Mouse (Mus musculus) bone marrow, adult 2 months (tissue): ENCODE results near the gene Wdr60. TPM values are rescaled to one million over a fixed set of nuclear protein-coding genes. Genes with fewer than 3 reads are reported as not detected.

ENCODE experiments used
- H3K27ac ChIP-seq: fragments of 200-500 bp; 2 replicates; pipeline ENCODE4 v1.5.1; 2012; ENCODE audit warnings: low read depth, mild to moderate bottlenecking, control low read depth, inconsistent platforms, low read length; ENCODE audit not compliant: control insufficient read depth, poor library complexity, insufficient read depth
- H3K4me1 ChIP-seq: fragments of 200-500 bp; 2 replicates; pipeline ENCODE4 v1.6.1; 2011; ENCODE audit warnings: low read length; ENCODE audit not compliant: control insufficient read depth, insufficient read depth
- H3K4me3 ChIP-seq: fragments of 200-500 bp; replicated peaks from 2 replicates; pipeline ENCODE3; 2011; ENCODE audit warnings: mild to moderate bottlenecking, low read depth, low read length, control low read depth; ENCODE audit not compliant: control insufficient read depth
- CTCF ChIP-seq: fragments of 200-500 bp; IDR thresholded peaks from 2 replicates; pipeline ENCODE4 v1.5.1; 2011; ENCODE audit warnings: low read length, control low read depth; ENCODE audit not compliant: control insufficient read depth, insufficient read depth
- POLR2A ChIP-seq: fragments of 200-500 bp; IDR thresholded peaks from 2 replicates; pipeline ENCODE4 v1.6.1; 2011; ENCODE audit warnings: low read depth, mild to moderate bottlenecking, control low read depth, low read length, borderline replicate concordance; ENCODE audit not compliant: control insufficient read depth
- WGBS: fragments of 180-500 bp; shearing (Covaris S2); methylation state at CpG from one replicate; pipeline ENCODE4 v1.1.7; 2018; 5-methylcytosine and 5-hydroxymethylcytosine counted together
- polyA plus RNA-seq: library from polyadenylated mRNA; stranded (reverse); fragments of >200 nt; gene quantifications from 2 replicates; pipeline ENCODE4 v1.2.4, GENCODE M21; 2011; ENCODE audit warnings: low replicate concordance; ENCODE audit not compliant: missing spikeins, insufficient read depth, insufficient read length

The Wdr60 gene
- polyA plus RNA-seq, result 5.2 and 6.3 TPM in 2 replicates

DNA sequence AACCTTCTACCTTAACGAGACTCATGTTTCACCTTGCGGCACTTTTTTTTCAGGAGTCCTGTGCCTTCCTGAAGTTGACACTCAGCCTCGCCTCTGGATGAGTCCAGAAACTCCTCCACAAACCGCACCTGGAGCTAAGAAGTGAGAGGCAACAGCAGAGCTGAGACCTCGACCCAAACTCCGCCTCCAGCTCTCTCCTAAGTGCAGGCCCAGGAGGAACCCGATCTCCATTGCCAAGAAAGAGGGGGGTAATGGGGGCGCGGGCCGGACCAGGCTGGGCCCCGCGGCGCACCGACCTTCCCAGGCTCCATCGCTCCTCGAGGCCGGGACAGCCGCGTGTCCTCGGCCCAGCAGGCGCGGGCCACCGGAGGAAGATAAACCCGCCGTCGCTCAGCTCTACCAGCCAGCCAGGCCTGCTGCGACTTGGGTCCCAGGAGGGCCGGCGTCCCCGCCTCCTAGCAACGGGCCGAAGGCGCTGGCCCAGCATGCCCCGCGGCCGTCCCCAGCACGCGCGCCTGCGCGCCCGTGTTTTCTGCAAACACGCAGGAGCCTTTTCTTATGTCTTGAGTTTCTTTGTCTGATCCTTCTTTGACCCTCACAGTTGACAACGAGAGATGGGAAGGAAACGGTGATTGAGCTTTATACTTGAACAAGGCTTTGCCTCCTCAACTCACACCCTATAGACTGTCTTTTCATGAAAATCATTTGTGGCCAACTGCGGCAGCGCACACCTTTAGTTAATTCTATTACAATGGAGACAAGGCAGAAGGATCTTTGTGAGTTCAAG is at the start of gene Wdr60:
TSS of gene Wdr60 (minus strand) at position 468 of the 787 bp plus-strand sequence.
- H3K4me1 ChIP-seq, result no peaks in the 10 kb centered on the region; the same call in 1 of the 2 replicates
- WGBS, result 4% methylated on average over 47 of the region's 47 CpGs
- 0 out of 2 replicates have a peak within 1 kb of the TSS, but pooled peaks have one; percentile 17 for H3K27ac ChIP-seq
- peak within 1 kb of the TSS; percentile 54 for H3K4me3 ChIP-seq
- no peak for TF ChIP-seq CTCF
- TF ChIP-seq POLR2A, result peak; percentile 30; the same call in 1 of the 2 replicates

DNA sequence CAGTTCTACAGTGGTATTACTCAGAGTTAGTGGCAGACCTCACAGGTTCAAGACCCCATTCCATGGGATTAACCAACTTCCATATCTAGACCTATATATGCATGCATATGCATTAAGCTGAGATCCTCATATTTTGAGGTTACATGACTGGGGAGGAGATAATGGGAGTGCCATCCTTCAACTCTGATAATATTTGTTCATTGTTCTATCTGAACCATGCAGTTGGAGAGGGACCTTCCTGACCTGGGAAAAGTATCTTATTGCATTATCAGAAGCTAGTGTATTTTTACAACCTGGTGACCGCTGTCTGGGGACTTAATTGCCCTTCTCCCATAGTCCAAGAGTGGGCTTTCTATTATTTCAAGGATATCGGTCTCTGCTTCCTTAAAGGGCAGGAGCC is 45.8 kb upstream of the Wdr60 start:
- Histone ChIP-seq H3K4me3 (no peak overlapping the region), H3K4me1 (no peaks in the 10 kb centered on the region; the same call in 1 of the 2 replicates), H3K27ac (no peak overlapping the region)
- TF ChIP-seq POLR2A (no peak), CTCF (no peak)
- WGBS, result 76% methylated on average over 2 of the region's 2 CpGs

GRCm38 (mm10) chr12:116307870-116308269 is 45.0 kb upstream of the Wdr60 start:
- Histone ChIP-seq H3K4me3 (no peak overlapping the region), H3K27ac (no peak overlapping the region), H3K4me1 (no peaks in the 10 kb centered on the region; the same call in 1 of the 2 replicates)
- TF ChIP-seq CTCF, result no peak
- no peak for TF ChIP-seq POLR2A
- 65% methylated on average over 3 of the region's 3 CpGs for WGBS

- no peaks in the 10 kb centered on the region; the same call in 1 of the 2 replicates for H3K4me1 ChIP-seq
- TF ChIP-seq CTCF (no peak), POLR2A (no peak)
- H3K4me3 ChIP-seq, result no peak overlapping the region
- no peak overlapping the region for H3K27ac ChIP-seq
- WGBS, result 81% methylated on average over 1 of the region's 1 CpGs
Observed at GRCm38 (mm10) chr12:116306042-116306441, 43.2 kb upstream of the Wdr60 start.

- no peaks in the 10 kb centered on the region for H3K4me1 ChIP-seq
- TF ChIP-seq POLR2A (no peak), CTCF (no peak)
- H3K4me3 ChIP-seq, result no peak overlapping the region
- H3K27ac ChIP-seq, result no peak overlapping the region
Observed at GRCm38 (mm10) chr12:116302181-116302580, 39.4 kb upstream of the Wdr60 start.

- 97% methylated on average over 2 of the region's 2 CpGs for WGBS
- Histone ChIP-seq H3K4me3 (no peak overlapping the region), H3K4me1 (no peaks in the 10 kb centered on the region), H3K27ac (no peak overlapping the region)
- TF ChIP-seq CTCF (no peak), POLR2A (no peak)
Observed at GRCm38 (mm10) chr12:116299906-116300305, 37.1 kb upstream of the Wdr60 start.

GRCm38 (mm10) chr12:116293599-116294292 is 30.9 kb upstream of the Wdr60 start:
- WGBS, result 53% methylated on average over 4 of the region's 4 CpGs
- no peak overlapping the region for H3K27ac ChIP-seq
- TF ChIP-seq CTCF, result no peak
- TF ChIP-seq POLR2A, result no peak
- no peaks in the 10 kb centered on the region for H3K4me1 ChIP-seq
- H3K4me3 ChIP-seq, result no peak overlapping the region

GRCm38 (mm10) chr12:116293185-116293584 is 30.4 kb upstream of the Wdr60 start:
- H3K4me1 ChIP-seq, result no peaks in the 10 kb centered on the region
- WGBS, result 2% methylated on average over 2 of the region's 2 CpGs
- no peak for TF ChIP-seq POLR2A
- no peak for TF ChIP-seq CTCF
- H3K27ac ChIP-seq, result no peak overlapping the region
- no peak overlapping the region for H3K4me3 ChIP-seq

- Histone ChIP-seq H3K4me3 (no peak overlapping the region), H3K27ac (no peak overlapping the region), H3K4me1 (no peaks in the 10 kb centered on the region)
- no peak for TF ChIP-seq POLR2A
- no peak for TF ChIP-seq CTCF
- 52% methylated on average over 2 of the region's 2 CpGs for WGBS
Observed at GRCm38 (mm10) chr12:116283511-116283910, 20.7 kb upstream of the Wdr60 start.
